ENCODE assay signal across 11 mouse cellular contexts in the genomic region with DNA sequence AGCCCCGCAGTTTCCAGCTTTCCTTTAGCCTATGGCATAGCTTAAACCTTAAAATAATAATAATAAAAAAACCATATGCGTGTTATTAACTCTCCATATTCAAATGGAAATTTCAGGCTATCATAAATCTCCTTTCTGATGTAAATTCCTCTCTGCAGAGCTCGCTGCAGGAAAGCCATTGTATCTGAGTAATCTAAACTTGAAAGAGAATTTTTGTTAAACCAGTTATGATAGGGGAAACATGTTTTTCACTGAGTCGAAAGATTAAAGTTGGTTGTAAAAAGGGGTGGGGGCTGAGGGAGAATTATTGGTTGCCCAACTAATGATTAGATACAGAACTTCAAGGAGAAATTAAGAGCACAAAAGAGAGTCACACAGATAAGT.
DNase-seq lines count a peak whose midpoint lies in the region; ATAC-seq lines count a peak whose summit lies in the region.
"Had no signal": no experiment of that assay in that cellular context is flagged by ENCODE, and none has a peak within 500 bp of the region (broad histone marks: within the 10 kb centered on the region; RNA-seq: fewer than 3 reads in every experiment).

No protein-coding gene starts in this region.

- DNase-seq in heart, adult 18-20 months = no peak
- peak; percentile 90 for DNase-seq in midbrain, embryonic 11.5 days (ENCODE audit: low spot score, missing footprints)
- DNase-seq in right cerebral cortex, postnatal 14 days = no peak
- DNase-seq in cerebellum, adult 11 months = no peak
- no peak for DNase-seq in spleen, postnatal 36 days (ENCODE audit: low spot score in 2 of 2)
- DNase-seq: B cell, adult 2 months; layer of hippocampus, adult 9-11 months had no signal

- no peak for ATAC-seq in heart, embryonic 12.5 days (ENCODE audit: insufficient number of reproducible peaks, low FRiP score)
- ATAC-seq in embryonic facial prominence, embryonic 12.5 days (ENCODE audit: insufficient number of reproducible peaks, insufficient read depth, low FRiP score, low TSS enrichment) = no peak
- no peak for ATAC-seq in hindbrain, embryonic 16.5 days
- ATAC-seq in midbrain, embryonic 11.5 days (ENCODE audit: low FRiP score) = peak; percentile 5; the same call in 1 of the 2 replicates

- H3K27me3 ChIP-seq in heart, embryonic 12.5 days (replicated peaks) = 0 out of 2 replicates have a peak, but pooled peaks cover 3% of the 10 kb centered on the region
- H3K27me3 ChIP-seq in embryonic facial prominence, embryonic 12.5 days = no peaks in the 10 kb centered on the region
- H3K27me3 ChIP-seq in hindbrain, embryonic 16.5 days (replicated peaks; ENCODE audit: control insufficient read depth, insufficient read depth, low read length) = no peaks in the 10 kb centered on the region
- no peaks in the 10 kb centered on the region for H3K27me3 ChIP-seq in midbrain, embryonic 11.5 days (ENCODE audit: control insufficient read depth, insufficient read depth, low read length)

- peak overlapping the region; percentile 61 for H3K4me2 ChIP-seq in heart, embryonic 12.5 days
- peak overlapping the region; percentile 46 for H3K4me2 ChIP-seq in embryonic facial prominence, embryonic 12.5 days (replicated peaks)
- H3K4me2 ChIP-seq in hindbrain, embryonic 16.5 days (ENCODE audit: low read length) = peak overlapping the region; percentile 56
- peak overlapping the region; percentile 37 for H3K4me2 ChIP-seq in midbrain, embryonic 11.5 days

- 31% methylated on average over 4 of the region's 4 CpGs for WGBS in heart, embryonic 12.5 days
- WGBS in embryonic facial prominence, embryonic 12.5 days = 10% methylated on average over 4 of the region's 4 CpGs
- 4% methylated on average over 4 of the region's 4 CpGs for WGBS in hindbrain, embryonic 16.5 days
- 3% methylated on average over 4 of the region's 4 CpGs for WGBS in midbrain, embryonic 11.5 days

- H3K27ac ChIP-seq in heart, embryonic 12.5 days (ENCODE audit: poor library complexity, severe bottlenecking) = no peak overlapping the region
- no peak overlapping the region for H3K27ac ChIP-seq in embryonic facial prominence, embryonic 12.5 days
- no peak overlapping the region for H3K27ac ChIP-seq in hindbrain, embryonic 16.5 days (ENCODE audit: low read depth, low read length)
- no peak overlapping the region for H3K27ac ChIP-seq in midbrain, embryonic 11.5 days (ENCODE audit: low read depth, low read length)

- peak overlapping the region; percentile 32; the same call in 1 of the 2 replicates for H3K4me3 ChIP-seq in heart, embryonic 12.5 days
- H3K4me3 ChIP-seq in embryonic facial prominence, embryonic 12.5 days = no peak overlapping the region
- no peak overlapping the region for H3K4me3 ChIP-seq in hindbrain, embryonic 16.5 days (ENCODE audit: low read length)
- peak overlapping the region; percentile 2; the same call in 1 of the 2 replicates for H3K4me3 ChIP-seq in midbrain, embryonic 11.5 days (ENCODE audit: low read depth, low read length)
- H3K4me3 ChIP-seq: erythroblast, embryonic 14.5 days had no signal

- peaks cover 7% of the 10 kb centered on the region; the same call in 1 of the 2 replicates for H3K4me1 ChIP-seq in heart, embryonic 12.5 days (replicated peaks)
- peaks cover 7% of the 10 kb centered on the region; the same call in 1 of the 2 replicates for H3K4me1 ChIP-seq in embryonic facial prominence, embryonic 12.5 days
- H3K4me1 ChIP-seq in hindbrain, embryonic 16.5 days (ENCODE audit: control insufficient read depth, insufficient read depth, low read depth, low read length) = peaks cover 12% of the 10 kb centered on the region
- peaks cover 25% of the 10 kb centered on the region for H3K4me1 ChIP-seq in midbrain, embryonic 11.5 days (ENCODE audit: control insufficient read depth, insufficient read depth, low read length)

- H3K36me3 ChIP-seq in heart, embryonic 12.5 days = no peaks in the 10 kb centered on the region
- H3K36me3 ChIP-seq in embryonic facial prominence, embryonic 12.5 days = no peaks in the 10 kb centered on the region
- H3K36me3 ChIP-seq in hindbrain, embryonic 16.5 days (ENCODE audit: control insufficient read depth, insufficient read depth, low read length) = no peaks in the 10 kb centered on the region
- H3K36me3 ChIP-seq in midbrain, embryonic 11.5 days (ENCODE audit: control insufficient read depth, insufficient read depth, low read length) = no peaks in the 10 kb centered on the region

- no peak overlapping the region for H3K9ac ChIP-seq in heart, embryonic 12.5 days
- no peak overlapping the region for H3K9ac ChIP-seq in embryonic facial prominence, embryonic 12.5 days
- no peak overlapping the region; the same call in 1 of the 2 replicates for H3K9ac ChIP-seq in hindbrain, embryonic 16.5 days (ENCODE audit: low read depth, low read length)
- peak overlapping the region; percentile 18; the same call in 1 of the 2 replicates for H3K9ac ChIP-seq in midbrain, embryonic 11.5 days (ENCODE audit: low read length)

- H3K9me3 ChIP-seq in heart, embryonic 12.5 days (replicated peaks) = no peaks in the 10 kb centered on the region
- H3K9me3 ChIP-seq in embryonic facial prominence, embryonic 12.5 days = no peaks in the 10 kb centered on the region
- no peaks in the 10 kb centered on the region for H3K9me3 ChIP-seq in hindbrain, embryonic 16.5 days (ENCODE audit: control insufficient read depth, low read length)
- H3K9me3 ChIP-seq in midbrain, embryonic 11.5 days (ENCODE audit: control insufficient read depth, low read length) = no peaks in the 10 kb centered on the region

Comparison
In these comparisons a context has a peak if more than half of its experiments do, and no peak if none do; other contexts are left out.
1. H3K4me3 ChIP-seq: peak in heart, embryonic 12.5 days (single experiment) and midbrain, embryonic 11.5 days (single experiment); none in embryonic facial prominence, embryonic 12.5 days (single experiment) and hindbrain, embryonic 16.5 days (single experiment).
2. Peak in every context shown above with its lines, with median percentiles within 50 percentile points of each other: H3K4me2 ChIP-seq.